ENCODE assay signal across 14 mouse cellular contexts in genomic region chr7:141687330-141687729, GRCm38 (mm10). TPM values are rescaled to one million over a fixed set of nuclear protein-coding genes. Genes with fewer than 3 reads are reported as not detected.
A peak's percentile ranks its signal among the peaks of the same experiment; 100 is the strongest.
DNase-seq lines count a peak whose midpoint lies in the region; ATAC-seq lines count a peak whose summit lies in the region.
"Had no signal": no experiment of that assay in that cellular context is flagged by ENCODE, and none has a peak within 500 bp of the region (broad histone marks: within the 10 kb centered on the region; RNA-seq: fewer than 3 reads in every experiment).

No protein-coding gene starts in this region.

- no peaks in the 10 kb centered on the region for H3K9me3 ChIP-seq in kidney, embryonic 15.5 days (replicated peaks)
- H3K9me3 ChIP-seq in kidney, embryonic 14.5 days (ENCODE audit: control insufficient read depth, low read length) = no peaks in the 10 kb centered on the region
- H3K9me3 ChIP-seq in midbrain, embryonic 14.5 days (ENCODE audit: control insufficient read depth, low read length) = no peaks in the 10 kb centered on the region
- H3K9me3 ChIP-seq: embryonic facial prominence, embryonic 12.5 days; forebrain, embryonic 15.5 days; hindbrain, embryonic 10.5 days had no signal

- H3K36me3 ChIP-seq in kidney, embryonic 15.5 days = no peaks in the 10 kb centered on the region
- no peaks in the 10 kb centered on the region for H3K36me3 ChIP-seq in kidney, embryonic 14.5 days (ENCODE audit: control insufficient read depth, insufficient read depth, low read length)
- no peaks in the 10 kb centered on the region for H3K36me3 ChIP-seq in midbrain, embryonic 14.5 days (ENCODE audit: control insufficient read depth, insufficient read depth, low read length)
- H3K36me3 ChIP-seq: embryonic facial prominence, embryonic 12.5 days; forebrain, embryonic 15.5 days; hindbrain, embryonic 10.5 days had no signal

- no peaks in the 10 kb centered on the region for H3K27me3 ChIP-seq in kidney, embryonic 15.5 days
- H3K27me3 ChIP-seq in kidney, embryonic 14.5 days (ENCODE audit: control insufficient read depth, insufficient read depth, low read length) = no peaks in the 10 kb centered on the region
- H3K27me3 ChIP-seq in midbrain, embryonic 14.5 days (ENCODE audit: control insufficient read depth, insufficient read depth, low read length) = no peaks in the 10 kb centered on the region
- H3K27me3 ChIP-seq: embryonic facial prominence, embryonic 12.5 days; forebrain, embryonic 15.5 days had no signal

- no peak for ATAC-seq in kidney, embryonic 15.5 days (replicated peaks; ENCODE audit: low FRiP score)
- no peak for ATAC-seq in kidney, embryonic 14.5 days (ENCODE audit: low FRiP score, low TSS enrichment)
- ATAC-seq in midbrain, embryonic 14.5 days (ENCODE audit: low FRiP score, low TSS enrichment) = no peak
- ATAC-seq: forebrain, embryonic 15.5 days had no signal

- peak; percentile 9 for DNase-seq in retina, postnatal 1 day
- no peak for DNase-seq in retina, embryonic 14.5 days (ENCODE audit: low spot score)
- DNase-seq in brain, adult 2 months (ENCODE audit: low read depth, low spot score) = peak; percentile 65
- DNase-seq in midbrain, embryonic 14.5 days = no peak
- DNase-seq: adrenal gland, postnatal 25 days; gastrocnemius, postnatal 14 days; heart, adult 2 months had no signal

- H3K4me1 ChIP-seq in kidney, embryonic 15.5 days = no peaks in the 10 kb centered on the region; the same call in 1 of the 2 replicates
- 0 out of 2 replicates have a peak, but pooled peaks cover 8% of the 10 kb centered on the region for H3K4me1 ChIP-seq in kidney, embryonic 14.5 days (ENCODE audit: control insufficient read depth, insufficient read depth, low read length)
- H3K4me1 ChIP-seq in midbrain, embryonic 14.5 days (ENCODE audit: control insufficient read depth, insufficient read depth, low read length) = no peaks in the 10 kb centered on the region
- H3K4me1 ChIP-seq: embryonic facial prominence, embryonic 12.5 days; forebrain, embryonic 15.5 days had no signal

- 33% methylated on average over 10 of the region's 10 CpGs for WGBS in kidney, embryonic 15.5 days
- WGBS in kidney, embryonic 14.5 days = 27% methylated on average over 10 of the region's 10 CpGs
- whole genome bisulfite sequencing in midbrain, embryonic 14.5 days = 54% methylated on average over 10 of the region's 10 CpGs

- no peak overlapping the region for H3K4me3 ChIP-seq in kidney, embryonic 15.5 days (replicated peaks)
- no peak overlapping the region for H3K4me3 ChIP-seq in kidney, embryonic 14.5 days (ENCODE audit: low read length)
- H3K4me3 ChIP-seq in midbrain, embryonic 14.5 days (replicated peaks; ENCODE audit: low read depth, low read length) = no peak overlapping the region
- H3K4me3 ChIP-seq: embryonic facial prominence, embryonic 12.5 days; forebrain, embryonic 15.5 days; heart, adult 2 months; hindbrain, embryonic 10.5 days had no signal

- 0 out of 2 replicates have a peak overlapping the region, but pooled peaks have one; percentile 7 for H3K4me2 ChIP-seq in kidney, embryonic 15.5 days
- no peak overlapping the region for H3K4me2 ChIP-seq in kidney, embryonic 14.5 days (replicated peaks; ENCODE audit: low read depth, low read length)
- no peak overlapping the region for H3K4me2 ChIP-seq in midbrain, embryonic 14.5 days (ENCODE audit: low read length)
- H3K4me2 ChIP-seq: embryonic facial prominence, embryonic 12.5 days; forebrain, embryonic 15.5 days; heart, embryonic 11.5 days; hindbrain, embryonic 14.5 days had no signal

- H3K9ac ChIP-seq in kidney, embryonic 15.5 days = no peak overlapping the region
- H3K9ac ChIP-seq in kidney, embryonic 14.5 days (ENCODE audit: low read depth, low read length) = no peak overlapping the region
- H3K9ac ChIP-seq in midbrain, embryonic 14.5 days (replicated peaks; ENCODE audit: low read length) = no peak overlapping the region
- H3K9ac ChIP-seq: embryonic facial prominence, embryonic 12.5 days; forebrain, embryonic 15.5 days; hindbrain, embryonic 14.5 days had no signal

- H3K27ac ChIP-seq in kidney, embryonic 15.5 days = no peak overlapping the region
- no peak overlapping the region for H3K27ac ChIP-seq in kidney, embryonic 14.5 days (ENCODE audit: low read depth, low read length)
- no peak overlapping the region for H3K27ac ChIP-seq in midbrain, embryonic 14.5 days (replicated peaks; ENCODE audit: low read depth, low read length)
- H3K27ac ChIP-seq: embryonic facial prominence, embryonic 12.5 days; forebrain, embryonic 15.5 days; heart, adult 2 months; hindbrain, embryonic 10.5 days; hindbrain, embryonic 14.5 days had no signal

RNA-seq across cellular contexts. Expression of gene Muc2, which starts 2.8 kb away (rescaled TPM):
- polyA plus RNA-seq in kidney, embryonic 15.5 days (2015; fragmentation: Nextera tagmentation; extraction: Ambion mirVana) = 0.40 and 1.9 TPM in 2 replicates
- 0.14 and 0.61 TPM in 2 replicates for polyA plus RNA-seq in kidney, embryonic 14.5 days (2014; fragmentation: Nextera tagmentation; extraction: Ambion mirVana)
- 0.18 and 0.46 TPM in 2 replicates for polyA plus RNA-seq in midbrain, embryonic 14.5 days (2014; fragmentation: Nextera tagmentation; extraction: Ambion mirVana)

RNA-seq across cellular contexts. Expression of gene Muc6, which starts 32.2 kb away (rescaled TPM):
- 0.23 TPM in 2 replicates for polyA plus RNA-seq in kidney, embryonic 15.5 days (2015; fragmentation: Nextera tagmentation; extraction: Ambion mirVana)
- polyA plus RNA-seq in kidney, embryonic 14.5 days (2014; fragmentation: Nextera tagmentation; extraction: Ambion mirVana) = 0.09 and 0.31 TPM in 2 replicates
- polyA plus RNA-seq in midbrain, embryonic 14.5 days (2014; fragmentation: Nextera tagmentation; extraction: Ambion mirVana) = 0.15 and 0.29 TPM in 2 replicates
- polyA plus RNA-seq: heart, adult 2 months had no signal

Comparison
In these comparisons a context has a peak if more than half of its experiments do, and no peak if none do; other contexts are left out.
1. DNase-seq: peak in retina, postnatal 1 day (single experiment) and brain, adult 2 months (single experiment); none in retina, embryonic 14.5 days (single experiment) and midbrain, embryonic 14.5 days (single experiment).